Mouse (Mus musculus): Measurements from ENCODE around the gene Grm3. TPM values are rescaled to one million over a fixed set of nuclear protein-coding genes. Genes with fewer than 3 reads are reported as not detected.

Grm3 gene
- polyA plus RNA-seq, 1 experiment, result not detected

- no peak overlapping the region for H3K4me3 ChIP-seq
- H3K4me2 ChIP-seq (ENCODE audit: low read depth), result no peak overlapping the region
- no peak overlapping the region for H3ac ChIP-seq (ENCODE audit: control insufficient read depth, insufficient read length)
- no peaks in the 10 kb centered on the region for H3K27me3 ChIP-seq (ENCODE audit: control insufficient read depth, insufficient read depth, insufficient read length)
- TF ChIP-seq TCF3 (IDR thresholded peaks at IDR 0.05; ENCODE audit: insufficient read length, low read depth), result no peak
- no peak for TF ChIP-seq SRF (IDR thresholded peaks at IDR 0.05; ENCODE audit: control insufficient read depth, insufficient read length, low read depth)
- TF ChIP-seq USF1 (IDR thresholded peaks at IDR 0.05; ENCODE audit: low read depth), result no peak
- no peaks in the 10 kb centered on the region for H3K79me2 ChIP-seq (ENCODE audit: control insufficient read depth, insufficient read depth)
- H3K36me3 ChIP-seq (ENCODE audit: control insufficient read depth, insufficient read depth), result no peaks in the 10 kb centered on the region
Measured at GRCm38 (mm10) chr5:9725601-9726268, 765 bp upstream of the Grm3 start.

GRCm38 (mm10) chr5:9724287-9724955 lies 549 bp downstream of the Grm3 start:
- no peak overlapping the region for H3K4me2 ChIP-seq (ENCODE audit: low read depth)
- H3K27me3 ChIP-seq (ENCODE audit: control insufficient read depth, insufficient read depth, insufficient read length), result no peaks in the 10 kb centered on the region
- TF ChIP-seq SRF (IDR thresholded peaks at IDR 0.05; ENCODE audit: control insufficient read depth, insufficient read length, low read depth) (no peak), TCF3 (IDR thresholded peaks at IDR 0.05; ENCODE audit: insufficient read length, low read depth) (no peak), POLR2AphosphoS2 (IDR thresholded peaks at IDR 0.05; ENCODE audit: insufficient read length, low read depth) (no peak), USF1 (IDR thresholded peaks at IDR 0.05; ENCODE audit: low read depth) (no peak), MYOG (IDR thresholded peaks at IDR 0.05; ENCODE audit: control insufficient read depth in 1 of 3, insufficient read depth in 1 of 3, insufficient read length in 2 of 3, low read depth in 2 of 3) (no peak), REST (IDR thresholded peaks at IDR 0.05; ENCODE audit: insufficient read depth, insufficient read length) (no peak), POLR2A (IDR thresholded peaks at IDR 0.05; ENCODE audit: insufficient read length, low read depth) (no peak), TCF12 (IDR thresholded peaks at IDR 0.05; ENCODE audit: insufficient read depth, poor library complexity, severe bottlenecking) (no peak), E2F4 (IDR thresholded peaks at IDR 0.05; ENCODE audit: insufficient read depth) (no peak), MYOD1 (IDR thresholded peaks at IDR 0.05; ENCODE audit: control insufficient read depth in 1 of 3, insufficient read length in 2 of 3, low read depth in 2 of 3) (no peak), MAX (IDR thresholded peaks at IDR 0.05; ENCODE audit: low read depth) (no peak), CEBPB (IDR thresholded peaks at IDR 0.05; ENCODE audit: insufficient read depth, poor library complexity, severe bottlenecking) (no peak)
- no peaks in the 10 kb centered on the region for H3K36me3 ChIP-seq (ENCODE audit: control insufficient read depth, insufficient read depth)
- no peak overlapping the region for H3K4me3 ChIP-seq
- no peaks in the 10 kb centered on the region for H3K79me2 ChIP-seq (ENCODE audit: control insufficient read depth, insufficient read depth)
- no peak overlapping the region for H3ac ChIP-seq (ENCODE audit: control insufficient read depth, insufficient read length)

- H3ac ChIP-seq (ENCODE audit: control insufficient read depth, insufficient read length), result no peak overlapping the region
- no peaks in the 10 kb centered on the region for H3K36me3 ChIP-seq (ENCODE audit: control insufficient read depth, insufficient read depth)
- H3K4me2 ChIP-seq (ENCODE audit: low read depth), result no peak overlapping the region
- H3K4me3 ChIP-seq, result no peak overlapping the region
- TF ChIP-seq SRF (IDR thresholded peaks at IDR 0.05; ENCODE audit: control insufficient read depth, insufficient read length, low read depth) (no peak), E2F4 (IDR thresholded peaks at IDR 0.05; ENCODE audit: insufficient read depth) (no peak), MYOG (IDR thresholded peaks at IDR 0.05; ENCODE audit: control insufficient read depth in 1 of 3, insufficient read depth in 1 of 3, insufficient read length in 2 of 3, low read depth in 2 of 3) (no peak), MAX (IDR thresholded peaks at IDR 0.05; ENCODE audit: low read depth) (no peak), TCF3 (IDR thresholded peaks at IDR 0.05; ENCODE audit: insufficient read length, low read depth) (no peak), POLR2AphosphoS2 (IDR thresholded peaks at IDR 0.05; ENCODE audit: insufficient read length, low read depth) (no peak), CEBPB (IDR thresholded peaks at IDR 0.05; ENCODE audit: insufficient read depth, poor library complexity, severe bottlenecking) (no peak), POLR2A (IDR thresholded peaks at IDR 0.05; ENCODE audit: insufficient read length, low read depth) (no peak), USF1 (IDR thresholded peaks at IDR 0.05; ENCODE audit: low read depth) (no peak), TCF12 (IDR thresholded peaks at IDR 0.05; ENCODE audit: insufficient read depth, poor library complexity, severe bottlenecking) (no peak)
- H3K79me2 ChIP-seq (ENCODE audit: control insufficient read depth, insufficient read depth), result no peaks in the 10 kb centered on the region
- no peaks in the 10 kb centered on the region for H3K27me3 ChIP-seq (ENCODE audit: control insufficient read depth, insufficient read depth, insufficient read length)
Measured at GRCm38 (mm10) chr5:9721136-9721535, 3.8 kb downstream of the Grm3 start.

DNA sequence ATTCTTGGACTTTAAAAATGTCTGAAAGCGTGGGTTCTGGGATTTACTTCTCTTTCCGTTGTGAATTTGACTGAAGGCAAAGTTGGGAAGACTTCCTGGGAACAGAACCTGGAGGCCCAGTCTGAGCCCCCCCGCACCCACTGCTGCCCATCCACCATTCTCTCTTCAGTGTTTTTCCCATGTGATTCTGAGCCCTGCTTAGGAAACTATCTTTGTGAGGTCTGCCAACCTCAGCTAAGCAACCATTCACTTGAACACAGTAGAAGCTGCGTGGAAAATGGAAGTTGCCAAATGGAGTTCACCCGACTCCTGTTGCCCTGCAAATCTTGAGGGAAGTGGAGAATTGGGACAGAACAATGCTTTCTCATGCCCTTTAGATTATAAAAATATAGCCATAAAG lies 8.7 kb downstream of the Grm3 start:
- Histone ChIP-seq H3K4me2 (ENCODE audit: low read depth) (no peak overlapping the region), H3K36me3 (ENCODE audit: control insufficient read depth, insufficient read depth) (no peaks in the 10 kb centered on the region), H3K4me3 (no peak overlapping the region), H3K79me2 (ENCODE audit: control insufficient read depth, insufficient read depth) (no peaks in the 10 kb centered on the region), H3ac (ENCODE audit: control insufficient read depth, insufficient read length) (no peak overlapping the region), H3K27me3 (ENCODE audit: control insufficient read depth, insufficient read depth, insufficient read length) (no peaks in the 10 kb centered on the region)
- TF ChIP-seq CEBPB (IDR thresholded peaks at IDR 0.05; ENCODE audit: insufficient read depth, poor library complexity, severe bottlenecking) (no peak), REST (IDR thresholded peaks at IDR 0.05; ENCODE audit: insufficient read depth, insufficient read length) (no peak), POLR2A (IDR thresholded peaks at IDR 0.05; ENCODE audit: insufficient read length, low read depth) (no peak), POLR2AphosphoS2 (IDR thresholded peaks at IDR 0.05; ENCODE audit: insufficient read length, low read depth) (no peak), USF1 (IDR thresholded peaks at IDR 0.05; ENCODE audit: low read depth) (no peak), SRF (IDR thresholded peaks at IDR 0.05; ENCODE audit: control insufficient read depth, insufficient read length, low read depth) (no peak)

DNA sequence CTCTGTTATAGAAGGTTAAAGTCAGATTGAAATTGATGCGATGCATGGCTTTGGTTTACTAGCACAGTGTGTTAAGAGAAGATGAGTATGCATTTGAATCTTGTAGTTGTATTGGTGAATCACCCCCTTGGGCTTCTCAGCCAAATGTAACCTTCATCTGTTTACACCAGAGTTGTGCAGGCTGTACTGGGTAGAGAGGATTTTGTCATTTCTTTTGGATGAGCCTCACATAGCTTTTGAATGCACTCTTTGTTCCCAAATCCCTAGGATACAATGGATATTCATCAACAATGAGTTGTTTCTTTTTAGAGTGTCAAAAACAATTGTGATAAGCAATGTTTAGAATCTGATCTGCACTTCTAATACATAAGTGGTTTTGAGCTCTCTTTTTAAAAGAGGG lies 17.9 kb downstream of the Grm3 start:
- no peaks in the 10 kb centered on the region for H3K27me3 ChIP-seq (ENCODE audit: control insufficient read depth, insufficient read depth, insufficient read length)
- no peak overlapping the region for H3K4me2 ChIP-seq (ENCODE audit: low read depth)
- H3ac ChIP-seq (ENCODE audit: control insufficient read depth, insufficient read length), result no peak overlapping the region
- H3K79me2 ChIP-seq (ENCODE audit: control insufficient read depth, insufficient read depth), result no peaks in the 10 kb centered on the region
- no peaks in the 10 kb centered on the region for H3K36me3 ChIP-seq (ENCODE audit: control insufficient read depth, insufficient read depth)
- H3K4me3 ChIP-seq, result no peak overlapping the region
- TF ChIP-seq USF1 (IDR thresholded peaks at IDR 0.05; ENCODE audit: low read depth) (no peak), REST (IDR thresholded peaks at IDR 0.05; ENCODE audit: insufficient read depth, insufficient read length) (no peak), SRF (IDR thresholded peaks at IDR 0.05; ENCODE audit: control insufficient read depth, insufficient read length, low read depth) (no peak), TCF12 (IDR thresholded peaks at IDR 0.05; ENCODE audit: insufficient read depth, poor library complexity, severe bottlenecking) (no peak), POLR2AphosphoS2 (IDR thresholded peaks at IDR 0.05; ENCODE audit: insufficient read length, low read depth) (no peak), E2F4 (IDR thresholded peaks at IDR 0.05; ENCODE audit: insufficient read depth) (no peak), MYOD1 (IDR thresholded peaks at IDR 0.05; ENCODE audit: control insufficient read depth in 1 of 3, insufficient read length in 2 of 3, low read depth in 2 of 3) (no peak)
